Mouse (Mus musculus): ENCODE measurements around the gene Pak6.
A peak's percentile ranks its signal among the peaks of the same experiment; 100 is the strongest.

Gene Pak6

DNA sequence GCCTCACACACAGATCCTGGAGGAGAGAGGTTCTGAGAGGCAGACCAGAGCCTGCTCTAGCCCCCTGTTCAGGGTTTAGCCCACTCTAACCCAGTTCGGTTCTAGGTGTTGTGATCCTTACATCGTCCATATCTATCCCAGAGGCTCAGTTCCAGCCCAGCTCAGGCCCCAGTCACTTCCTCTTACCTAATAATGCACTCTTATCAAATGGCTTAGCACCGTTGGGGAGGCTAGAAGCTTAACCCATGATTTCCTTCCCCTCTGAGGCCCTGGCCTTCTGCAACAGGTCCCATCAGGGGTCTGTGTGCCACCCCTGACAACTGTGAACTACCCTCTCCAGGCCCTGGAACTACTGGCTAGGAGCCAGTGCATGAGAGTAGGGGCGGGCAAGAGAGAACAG, 66.1 kb downstream of the Pak6 start:
- DNase-seq (ENCODE audit: inconsistent ontology term), result no peak

DNA sequence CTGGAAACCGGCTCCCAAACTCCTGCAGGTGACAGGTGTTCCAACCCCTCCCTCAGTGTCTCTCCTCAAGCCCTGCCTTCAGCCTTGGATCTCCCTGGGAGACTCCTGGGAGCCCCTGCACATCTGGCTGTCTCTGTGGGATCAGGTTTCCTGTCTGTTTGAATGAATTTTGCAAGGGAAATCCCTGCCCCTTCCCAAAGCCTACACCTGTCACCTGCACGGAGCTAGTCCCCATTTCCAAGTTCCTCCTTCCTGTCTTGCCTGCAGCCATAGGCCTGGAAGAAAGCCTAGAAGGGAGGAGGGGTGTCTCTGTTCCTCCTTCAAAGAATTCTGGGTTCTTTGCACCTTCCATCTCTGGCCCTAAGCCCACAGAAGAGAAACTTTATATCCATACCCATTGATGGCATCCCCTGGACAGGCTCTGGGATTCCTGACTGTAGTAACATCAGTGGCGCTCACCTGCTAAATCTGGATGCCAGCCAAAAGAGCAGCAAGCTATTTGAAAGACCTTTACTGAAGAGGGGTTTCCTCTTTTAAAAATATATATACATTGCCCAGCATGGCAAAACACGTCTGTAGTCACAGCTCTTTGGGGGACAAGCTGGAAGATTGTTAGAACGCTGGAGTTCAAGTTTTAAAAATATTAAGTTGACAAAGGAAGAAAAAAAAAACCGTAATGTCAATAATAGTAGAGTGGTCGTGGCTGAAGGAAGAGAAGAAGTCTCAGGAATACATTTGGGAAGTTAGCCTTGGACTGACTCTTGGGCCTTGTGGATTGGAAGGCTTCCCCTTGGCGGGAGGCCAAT, 66.9 kb downstream of the Pak6 start:
- no peak for DNase-seq (ENCODE audit: inconsistent ontology term)

DNA sequence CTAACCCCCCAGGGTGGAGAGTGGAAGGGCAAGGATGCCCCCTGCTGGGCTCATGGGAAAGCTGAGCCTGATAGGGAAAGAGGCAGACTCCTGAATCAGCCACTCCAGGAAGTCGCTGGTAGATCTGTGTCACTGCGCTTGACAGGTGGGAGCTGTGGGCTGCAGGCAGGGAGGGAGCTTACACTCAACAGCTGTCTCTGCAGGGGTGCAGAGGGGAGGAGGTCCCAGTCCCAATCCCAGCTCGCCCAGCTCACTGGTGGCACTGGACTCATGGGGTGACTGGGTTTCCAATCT, 67.5 kb downstream of the Pak6 start:
- peak; percentile 50 for DNase-seq (ENCODE audit: inconsistent ontology term)

DNA sequence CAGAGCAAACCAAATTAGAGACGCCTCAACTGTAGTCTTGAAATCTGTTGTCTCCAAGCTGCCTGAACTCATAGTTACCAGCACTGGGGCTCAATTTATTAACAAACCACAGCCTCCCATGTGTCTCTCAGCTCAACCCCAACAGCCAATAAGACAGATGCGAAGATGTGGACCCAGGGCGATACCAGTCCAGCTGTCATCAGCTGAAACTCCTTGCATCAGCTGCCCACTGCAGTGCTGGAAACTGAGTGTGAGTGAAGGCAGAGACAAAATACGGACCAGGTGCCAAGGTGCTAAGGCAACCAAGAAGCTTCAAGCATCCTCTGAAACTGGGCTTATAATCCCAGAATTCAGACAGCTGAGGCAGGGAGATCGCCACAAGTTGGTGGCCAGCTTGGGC, 68.9 kb downstream of the Pak6 start:
- DNase-seq (ENCODE audit: inconsistent ontology term), result no peak

DNA sequence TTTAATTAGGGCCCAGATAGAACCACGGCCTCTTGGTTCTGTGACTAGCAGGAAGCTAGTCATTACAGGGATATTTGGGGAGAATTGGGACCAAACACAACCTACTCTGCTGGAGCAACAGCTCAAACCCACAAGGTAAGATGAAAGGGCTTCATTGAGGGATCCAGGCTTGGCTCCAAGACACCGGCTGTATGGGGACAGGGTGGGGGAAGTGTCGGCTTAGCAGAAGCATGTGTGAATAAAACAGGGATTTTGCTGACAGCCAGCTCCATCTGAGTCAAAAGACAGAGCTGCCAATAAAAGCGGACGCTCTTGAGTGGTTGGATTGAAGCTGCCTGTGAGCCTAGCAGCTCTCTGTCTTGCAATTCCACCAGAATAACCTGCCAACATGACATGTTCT, 70.2 kb downstream of the Pak6 start:
- no peak for DNase-seq (ENCODE audit: inconsistent ontology term)

DNA sequence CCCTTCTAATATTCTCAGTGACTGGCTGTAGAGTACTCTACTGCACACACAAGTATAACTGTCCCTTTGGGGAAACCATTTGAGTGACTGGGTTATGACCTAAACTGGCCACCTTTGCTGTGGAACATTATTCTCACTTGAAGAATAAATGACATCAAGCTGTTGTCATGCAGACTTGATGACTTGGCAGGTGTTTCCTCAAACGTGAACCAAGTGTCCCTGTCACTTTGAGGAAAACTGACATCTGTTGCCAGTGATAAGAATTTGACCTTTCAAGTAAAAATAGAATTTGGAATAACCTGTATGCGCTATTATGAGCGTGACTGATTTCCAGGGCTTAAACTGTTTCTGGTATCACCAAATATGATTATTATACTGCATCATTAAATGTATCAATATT, 77.2 kb downstream of the Pak6 start:
- no peak for DNase-seq (ENCODE audit: inconsistent ontology term)

DNA sequence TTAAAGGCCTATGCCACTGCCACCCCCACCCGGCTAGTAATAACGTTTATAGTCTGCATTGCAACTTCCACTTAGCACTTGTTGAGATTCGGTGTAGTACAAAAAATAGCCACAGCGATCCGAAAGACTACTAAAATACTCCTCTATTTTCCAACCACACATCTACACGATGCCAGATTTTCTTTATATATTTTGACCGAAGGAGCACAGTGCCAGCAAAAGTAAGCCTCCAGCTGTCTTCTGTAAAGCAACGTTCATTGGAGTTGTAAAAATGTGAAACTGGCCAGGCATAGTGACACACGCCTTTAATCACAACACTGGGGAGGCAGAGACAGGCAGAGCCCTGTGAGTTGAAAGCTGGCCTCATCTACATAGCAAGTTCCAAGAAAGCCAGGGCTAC, 78.1 kb downstream of the Pak6 start:
- DNase-seq (ENCODE audit: inconsistent ontology term), result no peak

DNA sequence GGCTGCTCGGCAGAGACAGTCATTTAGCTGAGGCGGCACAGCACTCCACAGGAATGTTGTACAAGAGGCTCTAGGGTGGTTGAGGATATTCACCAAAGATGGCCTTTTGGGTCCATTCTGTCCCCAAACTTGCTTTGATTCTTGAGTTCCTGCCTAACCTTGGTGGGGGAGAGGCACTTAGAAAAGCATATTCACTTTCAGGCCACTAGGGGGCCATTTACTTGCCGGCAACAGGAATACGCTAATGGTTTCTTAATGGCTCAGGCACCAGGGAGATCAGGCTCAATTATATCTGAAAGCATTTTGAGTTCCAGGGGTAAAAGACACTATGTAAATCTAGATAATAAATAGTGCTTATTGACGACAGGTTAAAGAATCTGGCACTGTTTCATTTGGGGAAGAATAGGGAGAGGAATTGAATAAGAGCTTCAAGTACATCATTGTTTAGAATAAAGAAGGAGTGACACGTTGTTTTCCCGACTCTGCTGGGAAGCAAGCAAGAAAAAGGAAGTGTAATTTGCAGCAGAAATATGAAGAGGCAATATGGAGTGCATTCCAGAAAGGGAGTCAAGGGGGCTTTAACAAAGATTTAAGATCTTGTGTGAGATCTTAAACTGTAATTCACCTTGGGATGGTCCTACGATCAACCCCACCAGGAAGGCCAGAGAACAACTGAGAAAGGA, 80.3 kb downstream of the Pak6 start:
- DNase-seq (ENCODE audit: inconsistent ontology term), result peak; percentile 42

DNA sequence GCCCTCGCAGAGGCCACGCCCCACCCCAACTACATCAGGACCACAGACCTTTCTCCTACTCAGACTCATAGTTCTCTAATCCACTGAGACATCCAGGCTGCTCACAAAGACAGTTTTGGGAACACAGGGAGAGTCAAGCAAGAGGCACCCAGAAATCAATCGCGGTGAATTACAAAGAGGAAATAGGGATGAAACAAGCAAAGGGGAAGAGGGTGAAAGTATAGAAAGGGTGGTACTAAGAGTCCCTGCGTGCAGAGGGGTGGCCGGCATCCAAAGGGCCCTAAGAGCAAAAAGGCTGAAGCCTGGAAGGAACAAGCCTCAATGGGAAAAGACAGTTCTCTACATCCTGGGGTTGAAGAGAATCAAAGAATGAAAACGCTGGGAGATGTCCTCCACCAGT, 81.5 kb downstream of the Pak6 start:
- DNase-seq (ENCODE audit: inconsistent ontology term), result no peak

DNA sequence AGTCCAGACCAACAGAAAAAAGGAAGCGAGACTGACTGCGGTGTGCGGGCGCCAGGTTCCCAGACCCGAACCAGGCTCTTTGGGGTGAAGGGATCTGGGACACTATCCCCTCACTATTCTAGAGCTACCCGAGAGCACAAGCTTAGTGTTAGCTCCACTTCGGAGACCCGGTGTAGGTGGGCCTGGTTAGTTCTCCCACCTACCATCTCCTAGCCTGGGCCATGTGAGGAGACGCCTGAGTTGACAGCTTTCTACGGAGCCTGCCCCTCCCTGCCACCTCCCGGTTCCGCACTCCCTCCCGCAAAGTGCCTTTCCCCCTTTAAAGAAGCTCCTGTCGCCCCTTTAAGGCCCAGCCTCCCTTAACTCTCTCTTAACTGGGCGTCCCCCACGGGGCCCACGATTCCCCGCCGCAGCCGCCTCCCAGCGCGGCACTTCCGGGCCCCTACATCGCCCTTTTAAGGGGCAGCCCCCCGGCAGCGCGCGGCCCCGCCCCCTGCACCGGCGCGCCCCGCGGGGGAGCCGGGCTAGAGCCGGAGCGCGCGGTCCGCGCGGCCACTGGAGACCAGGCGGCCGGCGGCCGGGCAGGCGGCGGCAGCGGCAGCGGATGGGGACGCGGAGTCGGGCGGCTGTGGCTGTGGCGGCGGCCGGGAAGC, 82.3 kb downstream of the Pak6 start, which contains the start of gene Inafm2:
TSS of gene Inafm2 (plus strand) at position 527 of the 653 bp plus-strand sequence.
- DNase-seq (ENCODE audit: inconsistent ontology term), result peak; percentile 97

DNA sequence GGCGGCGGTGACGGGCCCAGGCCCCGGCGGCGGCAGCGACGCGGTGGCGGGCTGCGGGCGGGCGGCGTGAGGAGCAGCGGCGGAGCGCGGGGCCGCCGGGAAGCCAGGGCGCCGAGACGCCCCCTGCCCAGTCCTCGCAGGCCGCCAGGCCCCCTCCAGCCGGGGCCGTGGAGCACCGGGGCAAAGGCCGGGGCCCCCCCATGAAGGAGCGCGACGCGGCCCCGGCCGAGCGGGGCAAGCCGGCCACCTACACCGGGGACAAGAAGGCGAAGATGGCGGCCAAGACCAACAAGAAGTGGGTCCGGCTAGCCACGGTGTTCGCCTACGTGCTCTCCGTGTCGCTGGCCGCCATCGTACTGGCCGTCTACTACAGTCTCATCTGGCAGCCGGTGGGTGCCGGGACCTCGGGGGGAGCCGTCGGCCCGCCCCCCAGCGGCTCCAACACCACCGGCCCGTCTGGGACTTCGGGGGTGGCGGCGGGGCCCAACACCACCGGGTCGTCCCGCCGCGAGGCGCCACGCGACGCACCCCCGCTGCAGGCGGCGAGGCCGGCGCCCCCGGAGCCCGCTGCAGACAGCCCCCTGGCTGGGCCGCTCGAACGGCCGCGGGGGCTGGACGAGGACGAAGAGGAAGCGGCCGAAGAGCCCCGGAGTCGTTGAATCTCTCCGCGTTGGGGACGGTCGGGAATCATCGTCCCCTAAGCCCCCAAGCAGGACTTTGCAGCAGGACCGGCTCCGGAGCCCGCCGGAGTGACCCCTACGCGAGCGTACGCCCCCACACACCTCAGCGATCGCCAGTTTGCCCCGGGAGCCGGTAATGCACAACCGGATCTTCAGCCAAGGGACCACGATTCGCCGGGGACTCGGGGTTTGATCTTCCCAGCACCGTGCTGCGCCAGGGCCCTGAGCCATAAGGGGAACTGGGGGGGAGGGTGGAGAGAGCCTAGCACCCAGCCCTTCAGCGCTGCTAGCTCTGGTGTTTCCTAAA, 83.1 kb downstream of the Pak6 start:
- peak; percentile 41 for DNase-seq (ENCODE audit: inconsistent ontology term)

DNA sequence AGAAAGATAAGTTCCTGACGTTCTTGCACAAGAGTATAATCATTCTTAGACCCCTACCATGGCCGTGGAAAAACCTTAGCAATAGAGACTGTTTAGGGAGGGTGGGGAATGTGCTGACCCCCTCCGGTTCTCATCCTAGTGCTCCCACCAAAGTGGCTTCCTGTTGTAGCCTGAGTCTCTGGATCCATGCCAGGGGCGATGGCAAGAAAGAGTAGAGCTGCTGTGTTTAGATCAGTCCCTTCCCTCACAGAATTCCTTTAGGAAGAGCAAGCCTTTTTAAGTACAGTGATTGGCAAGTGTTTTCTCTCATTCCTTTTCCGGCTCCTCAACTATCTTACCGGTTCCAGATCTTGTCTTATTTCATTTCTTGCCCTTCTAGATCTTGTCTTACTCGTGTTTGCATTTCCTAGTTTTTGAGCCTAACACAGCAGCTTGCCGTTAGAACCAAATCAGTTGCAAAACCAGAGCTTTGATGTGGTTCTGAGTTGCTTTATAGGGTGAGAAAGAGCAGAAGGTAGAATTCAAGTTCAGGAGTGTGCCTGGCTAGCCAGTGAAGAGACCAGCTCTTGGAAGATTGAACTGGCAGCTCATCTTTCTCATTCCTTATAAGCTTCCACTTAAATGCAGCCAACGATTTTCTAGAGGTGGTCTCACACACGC, 84.3 kb downstream of the Pak6 start:
- peak; percentile 44 for DNase-seq (ENCODE audit: inconsistent ontology term)
